Mouse (Mus musculus): Measurements from ENCODE around the gene Cxcl12.

- TF ChIP-seq CTCF (IDR thresholded peaks at IDR 0.05; ENCODE audit: extremely low read depth, insufficient read depth, insufficient read length, insufficient replicate concordance) (no peak), POLR2A (IDR thresholded peaks at IDR 0.05; ENCODE audit: low read depth, low read length) (no peak)
These were observed 52.6 kb downstream of the Cxcl12 start for GRCm38 (mm10) chr6:117220831-117221345.
